Mouse (Mus musculus) limb, embryonic 14.5 days (tissue): ENCODE measurements around the gene Mchr1. TPM values are rescaled to one million over a fixed set of nuclear protein-coding genes. Genes with fewer than 3 reads are reported as not detected.

Experiments
- ATAC-seq: fragments of 200-750 bp; cut with Nextera tagmentation; 2 replicates; pipeline ENCODE4 v1.8.0; 2017; ENCODE audit warnings: low read depth, moderate number of reproducible peaks, moderate TSS enrichment; ENCODE audit not compliant: low FRiP score
- DNase-seq: peaks from one replicate; pipeline ENCODE4 v3.0.0-alpha.2; 2015; ENCODE audit warnings: low spot score
- H3K27ac ChIP-seq: fragments of 300-500 bp; sonication (generic); replicated peaks from 2 replicates; pipeline ENCODE4 v1.5.1; 2014; ENCODE audit warnings: low read depth, mild to moderate bottlenecking, low read length, moderate library complexity, mixed read lengths
- H3K27me3 ChIP-seq: fragments of 300-500 bp; sonication (generic); 2 replicates; pipeline ENCODE4 v1.6.1; 2014; ENCODE audit warnings: low read length, mixed read lengths; ENCODE audit not compliant: control insufficient read depth, insufficient read depth
- H3K36me3 ChIP-seq: fragments of 300-500 bp; sonication (generic); 2 replicates; pipeline ENCODE4 v1.6.1; 2014; ENCODE audit warnings: mild to moderate bottlenecking, low read length, moderate library complexity, mixed read lengths; ENCODE audit not compliant: control insufficient read depth, insufficient read depth
- H3K4me1 ChIP-seq: fragments of 300-500 bp; sonication (generic); 2 replicates; pipeline ENCODE4 v1.6.1; 2014; ENCODE audit warnings: antibody characterized with exemption, low read length, mixed read lengths; ENCODE audit not compliant: control insufficient read depth, insufficient read depth
- H3K4me2 ChIP-seq: fragments of 300-500 bp; sonication (generic); replicated peaks from 2 replicates; pipeline ENCODE4 v1.6.1; 2014; ENCODE audit warnings: low read depth, mild to moderate bottlenecking, low read length, moderate library complexity; ENCODE audit not compliant: severe bottlenecking
- H3K4me3 ChIP-seq: fragments of 300-500 bp; sonication (generic); replicated peaks from 2 replicates; pipeline ENCODE4 v1.5.1; 2014; ENCODE audit warnings: low read length
- H3K9ac ChIP-seq: fragments of 300-500 bp; sonication (generic); 2 replicates; pipeline ENCODE4 v1.6.1; 2014; ENCODE audit warnings: mild to moderate bottlenecking, low read depth, low read length, moderate library complexity; ENCODE audit not compliant: severe bottlenecking
- H3K9me3 ChIP-seq: fragments of 300-500 bp; sonication (generic); 2 replicates; pipeline ENCODE4 v1.6.1; 2016; ENCODE audit warnings: low read length; ENCODE audit not compliant: control insufficient read depth
- POLR2A ChIP-seq: fragments of 200-500 bp; IDR thresholded peaks from 2 replicates; pipeline ENCODE4 v1.8.0; 2012; ENCODE audit warnings: inconsistent platforms, mild to moderate bottlenecking, moderate library complexity, borderline replicate concordance; ENCODE audit not compliant: insufficient read depth, insufficient read length; ENCODE audit errors: extremely low read depth
- WGBS: fragments of 180-500 bp; shearing (Covaris S2); extraction: QIAGEN DNeasy Blood & Tissue Kit; methylation state at CpG from one replicate; pipeline ENCODE4 v1.1.7; 2014; 5-methylcytosine and 5-hydroxymethylcytosine counted together
- polyA plus RNA-seq, 2 experiments: library from polyadenylated mRNA; depleted of rRNA in 1 of 2; stranded (reverse) in 1 of 2; unstranded in 1 of 2; fragments of >200 nt; fragmentation: Nextera tagmentation in 1 of 2; extraction: Ambion mirVana in 1 of 2; gene quantifications; 2 replicates each; pipeline versions ENCODE4 v1.2.1 to v1.2.3; 2012 to 2014

Gene Mchr1
- polyA plus RNA-seq, 2 experiments = 1.2 to 1.7 TPM

GRCm38 (mm10) chr15:81227275-81227674 is 8.0 kb upstream of the Mchr1 start:
- H3K36me3 ChIP-seq = no peaks in the 10 kb centered on the region
- H3K27me3 ChIP-seq = no peaks in the 10 kb centered on the region
- no peak overlapping the region for H3K27ac ChIP-seq
- H3K4me1 ChIP-seq = no peaks in the 10 kb centered on the region
- no peak for TF ChIP-seq POLR2A
- no peak overlapping the region for H3K9ac ChIP-seq
- no peak overlapping the region for H3K4me3 ChIP-seq
- H3K9me3 ChIP-seq = no peaks in the 10 kb centered on the region
- 82% methylated on average over 3 of the region's 3 CpGs for WGBS
- no peak overlapping the region for H3K4me2 ChIP-seq
- DNase-seq (no peak), ATAC-seq (no peak)

- Histone ChIP-seq H3K9ac (no peak overlapping the region), H3K4me1 (no peaks in the 10 kb centered on the region), H3K27me3 (no peaks in the 10 kb centered on the region), H3K9me3 (no peaks in the 10 kb centered on the region), H3K36me3 (no peaks in the 10 kb centered on the region), H3K4me3 (no peak overlapping the region), H3K27ac (no peak overlapping the region), H3K4me2 (no peak overlapping the region)
- WGBS = 96% methylated on average over 3 of the region's 3 CpGs
- DNase-seq (no peak), ATAC-seq (no peak)
- no peak for TF ChIP-seq POLR2A
Observed at GRCm38 (mm10) chr15:81228258-81228657, 7.0 kb upstream of the Mchr1 start.

- TF ChIP-seq POLR2A = no peak
- Histone ChIP-seq H3K27ac (no peak overlapping the region), H3K9me3 (no peaks in the 10 kb centered on the region), H3K4me3 (no peak overlapping the region), H3K36me3 (no peaks in the 10 kb centered on the region), H3K4me1 (no peaks in the 10 kb centered on the region), H3K4me2 (no peak overlapping the region), H3K27me3 (no peaks in the 10 kb centered on the region), H3K9ac (no peak overlapping the region)
- ATAC-seq (no peak), DNase-seq (no peak)
- 55% methylated on average over 3 of the region's 3 CpGs for WGBS
Observed at GRCm38 (mm10) chr15:81229791-81230190, 5.5 kb upstream of the Mchr1 start.

GRCm38 (mm10) chr15:81231325-81231724 is 4.0 kb upstream of the Mchr1 start:
- Histone ChIP-seq H3K4me3 (no peak overlapping the region), H3K27me3 (no peaks in the 10 kb centered on the region), H3K4me2 (no peak overlapping the region), H3K4me1 (peaks cover 5% of the 10 kb centered on the region; the same call in 1 of the 2 replicates), H3K9ac (no peak overlapping the region), H3K9me3 (no peaks in the 10 kb centered on the region), H3K36me3 (no peaks in the 10 kb centered on the region), H3K27ac (no peak overlapping the region)
- 88% methylated on average over 7 of the region's 7 CpGs for WGBS
- DNase-seq (no peak), ATAC-seq (no peak)
- no peak for TF ChIP-seq POLR2A

- no peaks in the 10 kb centered on the region for H3K36me3 ChIP-seq
- 8% methylated on average over 8 of the region's 8 CpGs for whole genome bisulfite sequencing
- H3K27ac ChIP-seq = no peak overlapping the region
- H3K9me3 ChIP-seq = no peaks in the 10 kb centered on the region
- peak overlapping the region; percentile 41 for H3K4me3 ChIP-seq
- peaks cover 5% of the 10 kb centered on the region; the same call in 1 of the 2 replicates for H3K4me1 ChIP-seq
- no peak for TF ChIP-seq POLR2A
- H3K9ac ChIP-seq = peak overlapping the region; percentile 54; the same call in 1 of the 2 replicates
- peak overlapping the region; percentile 80 for H3K4me2 ChIP-seq
- DNase-seq (no peak), ATAC-seq (no peak)
- no peaks in the 10 kb centered on the region for H3K27me3 ChIP-seq
Observed at GRCm38 (mm10) chr15:81236062-81236461, 763 bp downstream of the Mchr1 start.

- Histone ChIP-seq H3K4me2 (no peak overlapping the region), H3K27ac (no peak overlapping the region), H3K9me3 (no peaks in the 10 kb centered on the region), H3K27me3 (no peaks in the 10 kb centered on the region), H3K36me3 (no peaks in the 10 kb centered on the region), H3K4me1 (peaks cover 5% of the 10 kb centered on the region; the same call in 1 of the 2 replicates), H3K4me3 (no peak overlapping the region), H3K9ac (no peak overlapping the region)
- 94% methylated on average over 18 of the region's 18 CpGs for WGBS
- no peak for DNase-seq
- TF ChIP-seq POLR2A = no peak
- ATAC-seq = no peak
Observed at GRCm38 (mm10) chr15:81237471-81237870, 2.2 kb downstream of the Mchr1 start.
